Mouse (Mus musculus): ENCODE measurements around the gene Rai14. TPM values are rescaled to one million over a fixed set of nuclear protein-coding genes. Genes with fewer than 3 reads are reported as not detected.
"Not testable (repeated sequence)": the region's sequence is repeated elsewhere in the genome, so short reads cannot be mapped to it uniquely, and the experiment has no call there.

Rai14 gene
- total RNA-seq, 2 experiments from 2014 or later: 1.6 to 2.5 TPM

DNA sequence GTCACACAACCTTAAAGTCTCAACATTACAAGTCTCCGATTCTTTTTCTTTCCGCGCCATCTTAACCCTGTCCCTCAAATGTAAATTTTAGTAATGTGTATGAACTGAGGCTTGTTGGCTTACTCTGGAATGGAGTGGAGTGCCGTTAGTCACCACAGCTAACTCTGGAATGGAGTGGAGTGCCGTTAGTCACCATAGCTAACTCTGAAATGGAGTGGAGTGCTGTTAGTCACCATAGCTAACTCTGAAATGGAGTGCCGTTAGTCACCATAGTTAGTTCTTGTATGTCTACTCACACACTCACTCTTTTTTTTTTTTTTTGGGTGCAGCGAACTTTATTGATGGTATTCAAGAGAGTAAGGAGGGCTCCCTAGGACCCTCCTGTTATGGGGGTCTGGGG lies 154.4 kb downstream of the Rai14 start:
- ATAC-seq (ENCODE audit: poor library complexity, severe bottlenecking): no peak

DNA sequence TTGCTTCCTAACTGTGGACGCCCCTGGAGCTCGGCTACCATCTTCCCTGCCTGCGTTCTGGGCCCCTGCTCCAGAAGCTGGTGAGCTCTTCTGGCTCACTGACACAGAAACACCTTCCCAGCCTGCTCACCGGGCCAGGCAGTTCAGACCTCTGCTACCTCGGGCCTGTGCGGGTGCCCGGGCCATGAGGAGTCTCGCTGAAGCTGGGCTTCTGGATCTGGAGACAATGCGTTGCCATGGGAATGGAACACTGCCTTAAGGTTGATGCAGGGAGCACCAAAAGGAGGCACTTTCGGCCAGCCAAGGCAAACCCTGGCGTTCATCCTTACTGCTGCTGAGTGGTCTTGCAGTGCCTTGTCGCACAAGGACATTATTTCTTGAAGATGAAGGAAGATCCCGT lies 156.0 kb downstream of the Rai14 start, which contains the start of gene Ttc23l:
TSS of gene Ttc23l (minus strand) at position 204 of the 400 bp plus-strand sequence.
- ATAC-seq (ENCODE audit: poor library complexity, severe bottlenecking): no peak

DNA sequence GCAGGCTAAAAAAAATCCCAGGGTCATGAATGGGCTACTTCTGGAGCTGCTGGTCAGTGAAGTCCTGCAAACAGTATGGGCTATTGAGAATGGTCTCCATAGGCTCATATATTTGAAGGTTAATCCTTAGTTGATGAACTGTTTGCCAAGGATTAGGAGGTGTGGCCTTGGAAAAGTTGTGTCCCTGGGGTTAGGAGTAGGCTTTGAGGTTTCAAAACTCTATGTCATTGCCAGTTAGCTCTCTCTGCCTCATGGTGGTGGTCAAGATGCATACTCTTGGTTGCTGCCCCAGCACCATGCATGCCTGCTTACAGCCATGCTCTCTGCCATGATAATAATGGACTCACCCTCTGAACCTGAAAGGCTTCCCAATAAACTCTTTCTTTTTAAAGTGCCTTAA lies 160.1 kb downstream of the Rai14 start:
- ATAC-seq (ENCODE audit: poor library complexity, severe bottlenecking): no peak

DNA sequence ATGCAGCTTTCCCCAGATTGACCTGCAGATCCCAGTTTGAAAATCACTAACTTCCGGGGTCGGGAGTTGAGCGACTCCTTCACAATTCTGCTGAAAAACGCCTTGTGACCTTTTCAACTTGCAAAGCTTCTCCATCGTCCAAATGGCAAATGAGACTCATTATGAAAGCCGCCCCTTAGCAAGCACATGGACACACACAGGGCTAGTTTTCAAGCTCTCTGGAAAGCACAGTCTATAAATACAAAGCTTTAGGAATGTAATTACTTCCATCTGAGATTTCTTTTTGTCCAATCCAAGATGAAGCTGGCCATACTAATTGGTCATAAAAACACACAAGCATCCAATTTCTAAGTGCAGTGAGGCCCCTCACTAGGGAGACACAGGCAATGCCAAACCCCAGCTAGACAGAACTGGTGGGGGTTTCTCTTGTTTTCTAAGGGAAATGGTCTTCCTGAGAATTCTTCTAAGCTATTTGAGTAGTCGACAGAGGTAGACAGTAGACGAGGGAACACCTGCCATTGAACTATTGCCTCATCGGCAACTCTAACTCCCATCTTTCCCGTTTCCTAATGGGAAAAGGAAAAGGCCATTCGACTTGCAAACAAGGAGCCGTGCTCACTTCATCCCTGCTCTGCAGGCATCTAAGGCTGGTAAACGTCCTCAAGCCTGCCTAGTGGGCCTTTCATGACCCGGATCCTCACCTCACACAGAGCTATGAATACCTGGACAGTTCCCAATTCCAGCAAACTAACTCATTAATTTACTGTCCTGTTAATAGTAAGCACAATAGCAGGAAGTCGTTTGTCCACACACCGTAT lies 173.9 kb downstream of the Rai14 start:
- no peak for ATAC-seq (ENCODE audit: poor library complexity, severe bottlenecking)

DNA sequence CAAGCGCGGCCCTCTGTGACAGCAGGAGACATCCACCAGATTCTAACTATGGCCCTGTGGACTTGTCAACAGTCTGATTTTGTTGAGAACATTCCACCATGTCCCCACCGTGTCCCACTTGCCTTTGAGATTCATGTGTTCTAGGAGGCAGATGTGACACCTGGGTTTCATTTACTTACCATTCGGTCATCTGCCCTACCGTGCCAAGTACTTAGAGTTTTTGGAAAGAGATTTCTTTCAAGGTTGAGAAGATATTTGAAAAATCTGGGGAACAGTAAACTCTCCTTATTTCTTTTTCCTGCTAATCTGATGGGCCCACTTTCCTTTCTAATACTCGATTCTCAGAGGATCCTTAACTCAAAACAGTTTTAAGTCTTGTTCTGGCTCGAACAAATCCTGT lies 178.5 kb downstream of the Rai14 start:
- ATAC-seq (ENCODE audit: poor library complexity, severe bottlenecking): no peak

DNA sequence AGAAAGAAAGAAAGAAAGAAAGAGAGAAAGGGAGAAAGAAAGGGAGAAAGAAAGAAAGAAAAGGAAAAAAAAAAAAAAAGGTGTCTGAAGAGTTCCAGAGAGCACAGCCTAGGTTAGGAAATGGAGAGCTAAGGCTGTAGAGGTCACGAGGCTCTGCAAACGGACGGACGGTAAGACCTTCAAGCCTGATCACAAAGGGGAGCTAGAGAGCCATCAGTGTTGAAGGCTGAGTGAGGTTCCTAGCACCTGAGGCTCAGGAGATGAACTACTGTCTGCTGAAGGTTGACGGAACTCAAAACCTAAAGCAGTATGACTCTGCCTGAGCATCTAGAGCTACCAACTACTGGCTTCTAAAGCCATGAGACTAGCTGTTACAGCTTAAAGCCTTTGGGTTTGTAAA lies 179.8 kb downstream of the Rai14 start:
- ATAC-seq (ENCODE audit: poor library complexity, severe bottlenecking): no peak

DNA sequence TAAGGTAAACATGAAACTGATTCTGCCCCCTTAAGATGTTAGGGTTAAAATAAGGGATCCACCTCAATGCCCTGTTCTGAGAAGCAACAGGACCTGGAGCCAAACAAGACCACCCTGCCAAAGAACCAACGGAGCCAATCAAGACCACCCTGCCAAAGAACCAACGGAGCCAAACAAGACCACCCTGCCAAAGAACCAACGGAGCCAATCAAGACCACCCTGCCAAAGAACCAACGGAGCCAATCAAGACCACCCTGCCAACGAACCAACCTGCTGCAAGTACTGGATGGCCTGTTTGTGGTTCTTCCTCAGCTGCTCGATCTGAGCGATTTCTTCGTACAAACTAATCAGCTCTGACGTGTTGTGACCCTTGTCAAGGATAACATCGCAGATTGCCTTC lies 181.1 kb downstream of the Rai14 start:
- not testable (repeated sequence) for ATAC-seq (ENCODE audit: poor library complexity, severe bottlenecking)

DNA sequence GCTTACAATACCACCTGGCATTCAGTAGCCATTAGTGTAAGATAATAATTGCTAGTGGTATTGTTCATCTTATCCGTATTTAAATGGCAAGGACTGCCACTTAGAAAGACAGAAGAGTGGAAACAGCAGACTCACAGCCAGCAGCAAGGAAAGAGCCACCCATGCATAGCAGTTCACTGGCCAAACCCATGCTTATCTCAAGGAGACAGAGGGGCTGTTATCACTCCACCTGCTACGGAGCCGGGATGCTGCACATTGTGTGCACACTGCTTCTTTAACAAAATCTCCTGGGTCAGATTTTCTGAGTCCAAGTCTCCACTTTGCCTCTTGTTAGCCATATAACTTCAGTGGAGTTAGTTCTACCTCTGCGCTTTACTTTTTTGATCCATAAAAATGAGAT lies 183.1 kb downstream of the Rai14 start:
- no peak for ATAC-seq (ENCODE audit: poor library complexity, severe bottlenecking)

DNA sequence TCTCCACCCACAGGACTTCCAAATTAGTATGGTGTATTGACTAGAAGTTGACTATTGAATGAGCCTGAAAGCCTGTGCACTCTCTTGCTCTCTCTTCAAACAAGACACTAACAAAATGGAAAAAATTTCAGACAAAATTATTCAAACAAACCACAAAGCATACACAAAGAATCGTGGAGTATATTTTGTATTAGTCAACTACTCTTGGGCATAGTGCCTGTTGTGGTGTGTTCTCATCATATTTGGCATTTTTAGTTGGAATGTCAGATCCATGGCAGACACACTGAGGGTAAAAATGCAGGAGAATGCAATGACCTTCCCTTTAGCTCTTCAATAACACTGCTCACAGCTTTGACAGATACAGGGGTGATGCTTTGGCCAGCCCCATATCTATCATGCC lies 188.5 kb downstream of the Rai14 start:
- ATAC-seq (ENCODE audit: poor library complexity, severe bottlenecking): no peak

Other genes with a start within 250 kb of the Rai14 start
- 35.1 and 36.9 TPM in 2 replicates for gene Dnajc21, start 244.1 kb downstream of the Rai14 start, total RNA-seq (2015)
- 37.5 and 42.2 TPM in 2 replicates for gene Dnajc21, start 244.1 kb downstream of the Rai14 start, total RNA-seq (2017)
- gene Brix1, start 228.7 kb downstream of the Rai14 start, total RNA-seq (2015): 34.3 and 49.4 TPM in 2 replicates
- gene Brix1, start 228.7 kb downstream of the Rai14 start, total RNA-seq (2017): 15.1 and 15.9 TPM in 2 replicates
- gene Rad1, start 228.6 kb downstream of the Rai14 start, total RNA-seq (2015): 14.9 and 17.1 TPM in 2 replicates
- gene Rad1, start 228.6 kb downstream of the Rai14 start, total RNA-seq (2017): 11.1 and 11.9 TPM in 2 replicates
- not detected in 2 replicates for gene Ttc23l, start 156.0 kb downstream of the Rai14 start, total RNA-seq (2015)
- not detected in 2 replicates for gene Ttc23l, start 156.0 kb downstream of the Rai14 start, total RNA-seq (2017)
- not detected in 2 replicates for gene C1qtnf3, start 237.7 kb upstream of the Rai14 start, total RNA-seq (2015)
- gene C1qtnf3, start 237.7 kb upstream of the Rai14 start, total RNA-seq (2017): not detected in 2 replicates